Mouse (Mus musculus): ENCODE measurements at regions not wholly inside any gene's neighbourhood (a gene's known extent, or its start where the extent isn't known, plus 50 kb on each side); places are given as distances from the start of the nearest gene placed in this dataset.

GRCm38 (mm10) chr3:138609749-138610148 lies 83.8 kb downstream of the Eif4e start:
- DNase-seq (ENCODE audit: low read depth, low spot score) = no peak

- no peak for DNase-seq (ENCODE audit: low read depth, low spot score)
These were observed 87.1 kb downstream of the Eif4e start for GRCm38 (mm10) chr3:138612884-138613653.

- no peak for DNase-seq (ENCODE audit: low read depth, low spot score)
These were observed 87.7 kb downstream of the Eif4e start for GRCm38 (mm10) chr3:138613680-138614079.

- DNase-seq (ENCODE audit: low read depth, low spot score) = no peak
These were observed 88.9 kb downstream of the Eif4e start for GRCm38 (mm10) chr3:138614899-138615298.

GRCm38 (mm10) chr3:138620263-138620662 lies 94.3 kb downstream of the Eif4e start:
- peak; percentile 15 for DNase-seq (ENCODE audit: low read depth, low spot score)

GRCm38 (mm10) chr3:138624128-138624527 lies 98.1 kb downstream of the Eif4e start:
- no peak for DNase-seq (ENCODE audit: low read depth, low spot score)

- DNase-seq (ENCODE audit: low read depth, low spot score) = no peak
These were observed 100.3 kb downstream of the Eif4e start for GRCm38 (mm10) chr3:138626230-138626629.

- no peak for DNase-seq (ENCODE audit: low read depth, low spot score)
These were observed 104.3 kb downstream of the Eif4e start for GRCm38 (mm10) chr3:138630231-138630630.

GRCm38 (mm10) chr3:138632086-138632485 lies 106.1 kb downstream of the Eif4e start:
- no peak for DNase-seq (ENCODE audit: low read depth, low spot score)

GRCm38 (mm10) chr3:138642026-138642425 lies 100.0 kb upstream of the Tspan5 start:
- peak; percentile 65 for DNase-seq (ENCODE audit: low read depth, low spot score)

GRCm38 (mm10) chr3:138643951-138644285 lies 98.1 kb upstream of the Tspan5 start:
- no peak for DNase-seq (ENCODE audit: low read depth, low spot score)

- DNase-seq (ENCODE audit: low read depth, low spot score) = peak; percentile 32
These were observed 97.6 kb upstream of the Tspan5 start for GRCm38 (mm10) chr3:138644286-138644951.

GRCm38 (mm10) chr3:138645320-138645719 lies 96.7 kb upstream of the Tspan5 start:
- peak; percentile 81 for DNase-seq (ENCODE audit: low read depth, low spot score)

GRCm38 (mm10) chr3:138649699-138650098 lies 92.3 kb upstream of the Tspan5 start:
- no peak for DNase-seq (ENCODE audit: low read depth, low spot score)

GRCm38 (mm10) chr3:138650671-138651070 lies 91.3 kb upstream of the Tspan5 start:
- DNase-seq (ENCODE audit: low read depth, low spot score) = peak; percentile 67

GRCm38 (mm10) chr3:138651361-138652205 lies 90.4 kb upstream of the Tspan5 start:
- no peak for DNase-seq (ENCODE audit: low read depth, low spot score)

- DNase-seq (ENCODE audit: low read depth, low spot score) = no peak
These were observed 89.8 kb upstream of the Tspan5 start for GRCm38 (mm10) chr3:138652206-138652605.

- DNase-seq (ENCODE audit: low read depth, low spot score) = no peak
These were observed 89.3 kb upstream of the Tspan5 start for GRCm38 (mm10) chr3:138652685-138653084.

- no peak for DNase-seq (ENCODE audit: low read depth, low spot score)
These were observed 88.3 kb upstream of the Tspan5 start for GRCm38 (mm10) chr3:138653549-138654246.

- peak; percentile 78 for DNase-seq (ENCODE audit: low read depth, low spot score)
These were observed 87.2 kb upstream of the Tspan5 start for GRCm38 (mm10) chr3:138654610-138655371.

GRCm38 (mm10) chr3:138655479-138655878 lies 86.5 kb upstream of the Tspan5 start:
- no peak for DNase-seq (ENCODE audit: low read depth, low spot score)
